Mouse (Mus musculus): ENCODE data around the gene Sel1l3.
A peak's percentile ranks its signal among the peaks of the same experiment; 100 is the strongest.

Sel1l3 gene

DNA sequence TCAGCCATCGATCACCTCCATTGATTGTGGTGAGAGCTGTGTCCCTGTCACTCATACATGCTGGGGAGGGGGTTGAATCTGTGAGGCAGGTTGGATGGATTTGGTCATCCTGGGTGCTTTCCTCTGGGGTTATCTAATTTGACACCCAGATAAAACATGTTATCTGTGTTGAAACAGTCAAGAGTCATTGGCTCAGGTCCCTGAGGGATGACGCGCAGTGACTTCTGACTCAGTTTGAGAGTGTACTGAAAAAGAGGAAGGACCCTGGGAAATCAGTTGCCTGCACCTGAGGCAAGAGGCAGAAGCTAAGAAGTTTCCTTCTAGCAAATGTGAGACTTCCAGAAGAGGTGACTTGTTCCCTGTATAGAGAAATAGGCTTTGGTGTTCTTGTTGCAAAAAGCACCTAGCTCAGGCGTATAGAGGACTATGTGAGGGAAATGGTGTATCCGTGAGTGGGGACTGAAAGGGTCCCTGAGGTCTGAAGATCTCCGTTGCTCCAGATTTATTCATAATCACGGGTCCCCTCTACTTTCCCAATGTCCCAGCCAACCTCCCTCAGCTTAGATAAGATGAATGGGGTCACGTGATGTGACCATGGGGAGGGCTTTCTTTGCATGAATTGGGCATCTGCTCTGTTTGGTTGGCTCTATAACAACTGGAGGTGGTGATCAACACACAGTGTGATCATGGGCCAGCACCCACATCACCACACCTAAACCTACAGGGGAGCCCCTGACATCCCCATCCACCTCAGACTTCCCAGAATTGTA lies 73.4 kb downstream of the Sel1l3 start:
- no peak for DNase-seq

- no peak for DNase-seq
Observed at GRCm38 (mm10) chr5:53139566-53139965, 74.2 kb downstream of the Sel1l3 start.

GRCm38 (mm10) chr5:53139140-53139539 lies 74.6 kb downstream of the Sel1l3 start:
- DNase-seq: no peak

DNA sequence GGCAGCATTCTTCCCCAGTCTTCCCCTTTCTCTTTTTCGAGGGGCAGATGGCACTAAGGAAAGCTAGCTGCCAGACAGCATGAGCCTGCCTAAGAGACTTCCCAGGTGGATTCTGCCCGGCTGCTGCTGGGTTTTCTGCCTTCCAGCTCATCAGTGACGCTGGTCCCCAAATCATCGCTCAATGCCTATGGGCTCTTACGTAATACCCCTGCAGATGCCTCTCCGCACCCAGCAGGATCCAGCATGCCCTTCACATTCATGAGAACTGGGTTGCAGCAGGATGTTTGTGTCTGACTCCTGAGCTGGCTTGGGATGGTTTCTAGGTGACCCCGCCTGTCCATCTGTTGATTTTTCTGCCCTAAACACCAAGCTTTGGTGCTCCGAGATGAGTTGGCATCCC lies 75.7 kb downstream of the Sel1l3 start:
- DNase-seq: no peak

DNA sequence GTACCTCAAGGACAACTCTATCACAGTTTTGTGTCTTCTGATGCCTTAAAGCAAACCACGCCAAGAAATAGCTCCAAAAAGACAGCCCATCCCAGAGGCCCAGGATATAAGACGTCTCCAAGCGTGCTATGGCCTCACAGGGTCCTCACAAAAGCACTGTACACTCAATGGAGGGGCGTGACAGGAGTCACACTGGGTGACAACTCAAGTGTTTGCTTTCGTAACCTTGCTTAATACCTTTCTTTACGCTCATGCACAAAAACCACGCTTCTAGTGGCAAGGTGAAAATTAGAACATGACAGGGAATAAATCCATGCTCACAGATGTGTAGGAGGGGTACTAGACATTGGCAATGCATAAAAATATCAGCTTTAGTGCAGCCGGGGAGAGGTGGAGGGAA lies 77.7 kb downstream of the Sel1l3 start:
- no peak for DNase-seq

- peak in 1 of 2 experiments; percentile 54 for DNase-seq
Observed at GRCm38 (mm10) chr5:53134003-53134402, 79.7 kb downstream of the Sel1l3 start.

DNA sequence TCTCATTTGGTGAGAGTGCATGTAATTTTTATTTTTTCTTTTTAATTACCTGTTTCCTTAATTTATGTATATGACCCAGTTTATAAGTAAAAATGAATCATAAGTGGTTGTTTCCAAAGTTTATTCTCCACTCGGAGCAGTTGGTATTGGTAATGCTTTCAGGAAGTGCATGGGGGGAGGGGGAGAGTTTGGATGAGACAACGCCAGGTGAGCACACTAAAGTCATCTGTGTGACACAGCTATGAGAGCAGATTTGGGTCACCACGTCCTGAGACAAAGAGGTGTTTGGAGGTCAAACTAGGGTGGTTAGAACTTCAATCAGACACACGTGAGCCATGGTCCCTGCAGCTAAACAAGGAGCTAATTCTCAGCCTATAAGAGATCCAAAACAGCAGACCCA lies 89.0 kb downstream of the Sel1l3 start:
- DNase-seq: no peak

DNA sequence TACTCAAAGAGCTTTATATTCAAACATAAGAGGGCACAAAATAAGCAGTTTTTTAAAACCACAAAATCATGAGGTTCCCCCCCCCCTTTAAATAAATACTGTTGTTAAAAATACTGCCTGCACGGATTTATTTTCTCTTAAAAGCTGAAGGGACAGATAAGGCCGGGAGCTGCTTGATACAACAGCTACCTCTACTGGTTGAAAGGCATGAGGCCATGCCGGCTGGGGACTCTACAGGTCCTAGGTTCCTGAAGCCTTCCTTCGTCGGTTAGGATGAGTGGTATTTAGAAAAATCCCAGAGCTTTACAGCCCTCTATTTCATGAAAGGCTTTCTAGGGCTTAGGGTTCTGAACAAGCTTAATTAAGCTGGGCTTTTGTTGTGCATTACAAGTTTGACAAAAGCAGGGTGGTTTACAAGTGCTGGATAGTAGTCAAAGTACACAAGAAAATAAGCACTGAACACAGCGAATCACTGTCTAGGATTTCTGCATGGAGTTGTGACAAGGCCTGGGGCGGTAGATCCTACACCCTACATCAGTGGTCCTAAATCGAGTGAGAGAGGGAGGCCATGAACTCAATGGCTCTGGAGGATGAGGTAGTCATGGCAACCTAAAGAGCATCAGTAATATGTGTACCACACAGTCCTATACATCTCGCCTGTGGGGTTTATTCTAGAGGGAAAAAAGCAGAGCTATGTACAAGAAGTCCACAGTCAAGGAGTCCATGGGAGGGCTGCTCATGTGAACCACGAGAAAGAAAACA lies 90.0 kb downstream of the Sel1l3 start:
- DNase-seq: peak; percentile 37 to 58

DNA sequence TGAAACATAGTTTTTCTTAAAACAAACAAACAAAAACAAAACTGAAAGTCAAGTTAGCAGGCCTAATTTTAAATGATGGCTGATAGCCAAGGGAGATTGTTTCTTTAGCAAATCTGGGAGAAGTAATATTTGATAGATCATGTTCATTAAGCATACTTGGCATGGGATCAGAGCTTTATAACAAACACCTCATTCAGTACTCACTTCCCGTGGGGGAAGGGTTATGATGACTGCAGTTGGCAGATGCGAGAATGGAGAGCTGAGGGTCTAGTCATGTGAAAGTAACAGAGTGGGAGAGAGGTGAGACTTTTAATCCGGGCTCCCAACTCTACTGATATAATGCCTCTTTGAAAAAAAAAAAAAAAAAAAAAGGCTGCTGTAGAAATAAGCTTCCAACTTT lies 94.0 kb downstream of the Sel1l3 start:
- no peak for DNase-seq

DNA sequence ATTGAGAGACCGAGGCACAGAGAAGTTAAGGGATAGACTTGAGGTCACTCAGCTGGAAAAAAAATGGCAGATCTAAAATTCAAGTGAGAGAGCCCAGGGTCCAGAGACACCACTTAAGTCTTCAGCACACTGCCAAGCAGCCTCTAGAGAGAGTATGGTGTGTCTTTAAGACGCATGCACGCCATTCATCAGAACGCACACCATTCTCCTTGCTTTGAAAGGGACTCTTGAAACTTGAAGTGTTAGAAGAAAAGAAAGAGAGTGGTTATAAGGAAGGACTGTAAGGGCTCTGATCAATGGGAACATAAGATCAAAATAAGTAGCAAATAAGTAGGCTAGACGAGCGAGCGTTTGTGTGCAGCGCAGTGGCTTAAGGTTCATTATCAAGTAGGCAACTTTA lies 95.5 kb downstream of the Sel1l3 start:
- DNase-seq: no peak

DNA sequence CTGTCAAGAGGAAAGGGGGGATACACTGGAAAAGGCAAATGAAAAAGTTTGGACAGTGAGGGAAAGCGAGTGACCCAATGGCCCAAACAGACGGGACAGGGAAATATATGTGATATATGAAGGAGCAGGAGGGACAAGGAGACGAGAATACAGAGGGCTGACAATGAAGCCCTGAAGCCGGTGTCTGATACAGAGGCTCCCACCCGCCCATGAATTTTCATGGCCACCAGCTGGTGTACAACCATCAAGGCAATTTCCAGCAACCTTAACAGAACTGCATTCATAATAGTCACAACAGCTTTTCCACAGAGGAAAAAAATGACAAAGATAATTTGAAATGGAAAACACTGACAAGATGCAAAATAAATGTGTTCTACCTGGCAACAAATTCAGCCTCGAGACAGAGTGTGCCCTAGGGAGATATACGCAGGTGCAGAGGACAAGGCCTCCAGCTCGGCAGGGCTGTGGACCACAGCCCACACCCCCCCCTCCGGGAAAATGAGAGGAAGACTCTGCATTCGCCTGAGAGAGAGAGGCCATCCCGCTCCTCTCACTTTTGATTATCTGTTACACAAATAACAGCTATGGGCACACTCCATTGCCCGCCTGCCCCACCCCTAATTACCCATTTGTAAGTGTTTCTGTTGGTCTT lies 99.0 kb downstream of the Sel1l3 start:
- no peak for DNase-seq

GRCm38 (mm10) chr5:53112942-53113341 lies 100.8 kb downstream of the Sel1l3 start:
- DNase-seq: no peak

GRCm38 (mm10) chr5:53111036-53111435 lies 102.7 kb downstream of the Sel1l3 start:
- peak; percentile 68 to 72 for DNase-seq

- peak; percentile 68 to 69 for DNase-seq
Observed at GRCm38 (mm10) chr5:53110225-53110624, 103.5 kb downstream of the Sel1l3 start.

GRCm38 (mm10) chr5:53108668-53109067 lies 105.1 kb downstream of the Sel1l3 start:
- no peak for DNase-seq

DNA sequence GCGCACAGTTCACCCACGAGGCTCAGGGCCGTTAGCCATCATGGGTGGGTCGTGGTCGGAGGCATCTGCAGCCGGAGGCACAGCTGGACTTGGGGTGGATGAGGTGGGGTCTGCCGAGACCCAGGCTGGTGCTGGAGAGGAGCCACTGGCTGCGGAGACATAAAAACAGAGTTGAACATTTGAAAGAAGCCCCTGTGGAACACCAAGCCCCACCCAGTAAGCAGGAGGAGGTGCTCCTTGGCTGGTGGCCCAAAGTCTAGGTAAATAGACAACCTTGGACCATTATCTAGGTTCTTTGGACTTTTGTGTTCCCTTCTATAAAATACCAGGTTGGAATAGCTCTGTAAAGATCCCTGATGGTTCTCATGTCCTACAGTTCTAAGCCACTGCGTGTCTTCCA lies 105.7 kb downstream of the Sel1l3 start:
- peak; percentile 73 to 78 for DNase-seq

- no peak for DNase-seq
Observed at GRCm38 (mm10) chr5:53106731-53107130, 107.0 kb downstream of the Sel1l3 start.

- DNase-seq: no peak
Observed at GRCm38 (mm10) chr5:53106125-53106524, 107.6 kb downstream of the Sel1l3 start.

- peak; percentile 73 to 84 for DNase-seq
Observed at GRCm38 (mm10) chr5:53105716-53106115, 108.0 kb downstream of the Sel1l3 start.

DNA sequence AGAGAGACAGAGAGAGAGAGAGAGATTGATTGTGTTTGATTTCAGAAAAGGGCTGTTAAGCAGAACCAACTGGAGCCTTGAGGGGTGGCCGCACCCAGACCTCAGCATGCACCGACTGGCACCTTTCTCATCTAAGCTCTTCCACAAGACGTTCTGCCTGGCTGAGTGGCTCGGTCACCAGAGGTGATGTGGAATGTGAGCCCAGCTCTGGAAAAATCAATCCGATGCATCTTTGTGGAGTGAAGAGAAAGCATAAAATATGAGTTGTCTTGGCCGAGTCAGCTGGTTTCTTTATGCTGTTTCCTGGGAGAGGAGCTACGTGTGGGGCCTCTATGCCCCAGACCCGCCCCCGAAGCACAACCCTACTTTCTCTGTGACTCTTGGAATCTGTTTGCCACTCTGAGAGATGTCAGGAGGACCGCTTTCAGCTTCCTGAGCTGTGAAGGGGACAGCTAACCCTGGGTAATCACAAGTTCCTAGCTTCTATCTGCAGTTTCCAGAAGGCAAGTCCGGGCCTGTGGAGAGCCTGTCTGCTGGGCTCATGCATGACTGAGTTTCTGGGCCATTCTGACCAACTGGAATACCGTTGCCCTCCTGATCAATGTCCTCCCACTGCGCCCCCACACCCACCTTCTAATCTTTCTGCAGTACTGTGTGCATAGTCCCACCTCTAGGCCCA lies 109.4 kb downstream of the Sel1l3 start:
- peak; percentile 73 to 76 for DNase-seq

DNA sequence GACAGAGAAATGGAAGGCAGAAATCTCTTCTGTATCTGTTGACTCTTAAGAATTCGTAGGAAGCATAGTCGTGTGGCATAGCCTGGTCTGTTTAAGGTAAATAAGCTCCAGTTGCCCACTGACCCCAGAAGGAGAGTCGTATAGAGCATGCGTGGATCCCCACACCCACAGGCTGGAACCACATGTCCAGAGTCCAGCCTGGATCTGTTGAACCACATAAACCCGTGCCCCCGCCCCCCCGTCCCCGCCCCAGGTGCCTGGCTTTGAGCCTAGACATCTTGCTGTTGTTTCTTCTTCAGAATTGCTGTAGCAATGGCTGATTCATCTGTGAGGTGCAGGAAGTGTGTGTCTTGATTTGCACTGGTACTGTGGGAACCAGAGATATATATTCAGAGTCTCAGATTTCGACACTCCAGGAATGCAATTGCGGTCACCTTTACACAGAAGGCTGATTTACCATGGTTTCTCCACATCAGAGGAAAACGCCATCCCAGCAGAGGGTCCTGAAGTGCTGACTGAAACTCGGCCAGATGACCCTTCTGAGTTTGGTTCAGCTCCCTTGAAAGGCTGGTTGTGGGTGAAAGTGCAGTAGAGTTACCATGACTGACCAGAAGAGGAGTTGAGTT lies 111.8 kb downstream of the Sel1l3 start:
- peak; percentile 77 to 85 for DNase-seq

DNA sequence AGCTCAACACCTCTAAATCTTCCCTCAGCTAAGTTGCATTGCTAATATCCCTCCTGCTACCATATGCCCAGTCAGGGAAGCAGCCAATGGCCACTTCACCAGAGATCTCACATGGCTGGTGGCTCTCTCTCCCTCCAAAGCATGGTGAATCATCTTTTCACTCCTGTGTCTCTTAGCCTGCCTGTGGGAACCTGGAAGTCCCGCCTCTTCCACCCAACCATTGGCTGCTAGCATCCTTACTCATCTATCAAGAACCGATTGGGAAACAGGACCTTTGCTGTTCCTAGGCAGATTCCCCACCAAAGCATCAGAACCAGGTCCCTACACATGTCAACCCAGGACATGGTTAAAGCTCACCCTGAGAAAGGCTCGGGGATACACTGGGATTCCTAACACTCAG lies 122.4 kb downstream of the Sel1l3 start:
- DNase-seq: no peak

GRCm38 (mm10) chr5:53087452-53087851 lies 126.3 kb downstream of the Sel1l3 start:
- no peak for DNase-seq
